Mouse (Mus musculus) ES-Bruce4 (cell line): ENCODE measurements at regions not wholly inside any gene's neighbourhood (a gene's known extent, or its start where the extent isn't known, plus 50 kb on each side); places are given as distances from the start of the nearest gene placed in this dataset.

ENCODE experiments used
- CTCF ChIP-seq: IDR thresholded peaks from one replicate; pipeline ENCODE4 v1.8.1; 2011; ENCODE audit warnings: low read depth, low read length
- EP300 ChIP-seq: IDR thresholded peaks from 2 replicates; pipeline ENCODE4 v1.6.1; 2011; ENCODE audit warnings: low read depth, low read length; ENCODE audit not compliant: insufficient read depth
- POLR2A ChIP-seq: IDR thresholded peaks from one replicate; pipeline ENCODE4 v1.8.1; 2011; ENCODE audit warnings: low read length; ENCODE audit not compliant: insufficient read depth

DNA sequence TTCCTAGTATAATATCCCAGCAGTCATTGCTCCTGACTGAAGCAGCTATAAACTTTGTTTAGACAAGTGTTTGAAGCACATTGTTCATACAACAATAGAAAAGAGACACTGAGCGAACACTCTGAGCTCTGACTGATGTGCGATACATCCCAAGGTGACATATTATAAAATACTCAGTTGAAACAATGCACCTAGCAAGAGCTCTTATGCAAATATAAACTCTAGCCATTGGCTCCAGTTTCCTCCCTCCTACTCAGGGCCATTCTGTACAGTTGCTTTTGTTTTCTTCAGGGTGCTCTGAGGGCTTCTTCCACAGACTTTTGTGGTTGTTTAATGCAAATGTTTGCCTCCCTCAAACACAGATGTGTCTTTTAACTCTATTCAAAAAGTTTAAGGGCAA, 646.6 kb upstream of the Adamts9 start:
- no peak for TF ChIP-seq CTCF
- no peak for TF ChIP-seq POLR2A
- no peak for TF ChIP-seq EP300
